Mouse (Mus musculus): ENCODE data around the gene Grin2c. TPM values are rescaled to one million over a fixed set of nuclear protein-coding genes. Genes with fewer than 3 reads are reported as not detected.

The Grin2c gene
- total and polyA plus RNA-seq, 3 experiments, result 2.3 to 13.8 (median 9.4) TPM

DNA sequence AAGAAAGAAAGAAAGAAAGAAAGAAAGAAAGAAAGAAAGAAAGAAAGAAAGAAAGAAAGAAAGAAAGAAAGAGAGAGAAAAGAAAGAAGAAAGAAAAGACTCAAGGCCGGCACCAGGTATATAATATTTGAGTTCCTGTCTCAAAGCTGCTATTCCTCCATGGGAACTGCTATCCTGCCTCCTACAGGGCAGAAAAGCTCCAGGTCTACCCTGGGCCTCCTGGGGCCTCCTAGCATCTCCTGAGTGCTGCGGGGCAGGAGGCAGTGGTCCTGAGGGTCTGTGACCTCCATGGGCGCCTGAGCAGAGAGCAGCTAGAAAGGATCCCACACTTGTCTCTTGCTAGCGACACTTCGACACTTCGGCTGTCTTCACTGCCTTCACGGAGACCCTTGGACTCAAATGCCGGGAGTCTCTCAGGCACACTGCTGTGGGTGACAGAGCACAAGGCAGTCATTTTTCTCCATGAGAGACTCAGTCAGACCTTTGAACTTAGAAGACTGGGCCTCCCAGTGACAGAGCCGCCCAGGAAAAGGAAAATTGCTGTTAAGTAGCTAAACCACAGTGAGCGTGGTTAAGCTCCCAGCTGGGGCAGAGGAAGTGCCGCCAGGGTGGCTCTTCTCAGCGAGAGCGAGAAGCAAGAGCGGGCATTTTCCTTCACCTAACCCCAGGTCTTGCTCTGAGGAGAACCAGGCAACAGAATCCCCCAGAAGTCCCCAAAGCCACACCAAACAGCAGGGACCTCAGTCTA lies 35.7 kb downstream of the Grin2c start:
- no peak for DNase-seq

DNA sequence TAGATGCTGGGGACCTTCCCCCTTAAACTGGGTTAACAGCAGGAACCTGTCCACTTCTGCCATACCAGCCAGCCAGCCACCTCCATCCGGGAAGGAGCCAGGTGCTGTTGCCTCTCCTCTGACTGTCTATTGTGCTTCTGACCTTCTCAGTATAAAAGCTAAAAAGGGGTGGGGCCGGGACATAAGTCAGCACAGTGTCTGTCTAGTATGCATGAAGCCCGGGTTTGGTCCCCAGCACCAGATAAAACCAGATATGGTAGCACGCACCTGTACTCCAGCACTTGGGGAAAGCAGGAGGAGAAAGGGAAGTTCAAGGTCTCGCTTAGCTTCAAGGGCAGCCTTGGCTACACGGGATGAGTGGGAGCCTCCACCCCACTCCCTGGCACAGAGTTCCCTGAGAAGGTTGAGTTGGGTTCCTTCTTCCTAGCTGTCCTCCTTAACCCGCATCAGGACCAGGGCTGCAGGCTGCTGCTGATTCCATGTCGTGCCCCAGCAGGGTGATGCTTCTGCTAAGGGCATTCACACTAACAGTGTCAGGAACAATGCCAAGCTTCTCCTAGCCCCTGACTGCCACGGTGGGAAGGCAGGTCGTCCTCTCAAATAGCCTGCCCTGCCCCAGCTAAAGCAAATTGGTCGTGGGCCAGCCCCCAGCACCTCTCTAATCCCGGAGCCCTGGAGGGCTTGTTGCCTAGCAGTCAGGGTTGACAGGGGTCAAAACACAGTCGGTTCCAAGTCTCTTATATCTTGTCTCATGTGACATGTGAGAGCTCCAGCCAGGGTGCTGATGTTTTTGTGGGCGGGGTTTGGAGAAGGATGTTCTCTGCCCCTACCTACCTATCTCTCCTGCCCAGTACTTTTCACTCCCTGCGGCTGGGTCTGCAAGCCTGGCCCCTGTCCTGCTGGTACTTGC lies 37.8 kb downstream of the Grin2c start:
- peak; percentile 19 for DNase-seq

DNA sequence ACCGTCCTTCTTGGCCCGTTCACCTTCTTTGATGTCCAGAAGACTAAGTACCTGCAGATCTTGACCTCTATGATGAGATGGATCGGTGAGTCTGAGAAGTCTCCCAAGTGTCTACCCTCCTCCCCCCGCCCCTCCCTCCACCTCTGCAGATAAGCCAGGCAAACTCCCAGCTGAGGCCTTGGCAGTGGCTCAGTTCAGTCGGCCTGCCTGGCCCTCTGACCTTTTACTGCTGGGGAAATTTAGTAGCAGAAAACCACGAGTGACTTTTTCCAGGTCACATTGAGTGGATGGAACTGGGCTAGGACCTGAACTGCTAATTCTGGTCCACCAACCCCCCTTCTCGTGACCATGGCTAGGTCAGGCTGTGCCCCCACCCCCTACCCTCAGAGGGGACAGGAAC lies 38.6 kb downstream of the Grin2c start:
- peak; percentile 45 for DNase-seq

GRCm38 (mm10) chr11:115227640-115228039 lies 39.4 kb downstream of the Grin2c start:
- DNase-seq, result no peak

- no peak for DNase-seq
These were observed 40.1 kb downstream of the Grin2c start for GRCm38 (mm10) chr11:115226811-115227491.

- no peak for DNase-seq
These were observed 41.7 kb downstream of the Grin2c start for GRCm38 (mm10) chr11:115225301-115225700.

DNA sequence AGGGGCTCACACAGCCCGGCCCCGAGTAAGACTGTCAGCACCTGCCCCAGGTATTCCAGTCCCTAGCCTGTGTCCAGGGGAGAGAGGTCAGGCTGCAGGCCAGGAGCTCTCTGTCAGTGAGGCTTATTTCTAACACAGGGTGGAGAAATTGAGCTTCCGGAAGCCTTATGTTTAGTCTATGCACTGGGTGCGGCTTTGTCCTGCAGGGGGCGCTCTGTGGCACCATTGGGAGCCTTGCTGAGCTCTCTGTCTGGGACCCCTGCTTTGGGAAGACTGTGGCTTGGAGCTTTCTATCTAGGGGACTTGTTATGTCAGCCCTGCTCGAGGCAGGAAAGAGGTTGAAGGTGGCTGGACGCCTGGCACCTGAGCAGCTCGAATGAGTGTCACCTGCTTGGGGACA lies 42.2 kb downstream of the Grin2c start:
- DNase-seq, result peak; percentile 52

DNA sequence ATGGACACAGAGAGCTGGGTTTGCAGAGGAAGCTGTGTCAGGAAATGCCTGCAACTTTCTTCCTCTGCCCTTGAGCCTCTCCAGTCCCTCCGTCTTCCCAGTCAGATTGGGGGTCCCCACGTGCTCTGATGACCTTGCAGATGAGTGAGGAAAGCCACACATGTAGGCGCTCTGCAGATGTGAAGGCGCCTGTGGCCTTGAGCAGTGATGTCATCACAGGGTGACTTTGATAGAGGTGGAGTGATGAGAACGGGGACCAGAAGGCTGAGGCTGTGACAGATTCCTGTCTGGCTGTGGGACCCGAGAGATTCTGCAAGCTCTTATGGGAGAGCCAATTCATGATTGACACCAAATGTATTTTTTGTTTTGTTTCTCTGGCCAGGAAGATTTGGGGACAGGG lies 43.2 kb downstream of the Grin2c start:
- DNase-seq, result peak; percentile 57

GRCm38 (mm10) chr11:115223451-115223850 lies 43.6 kb downstream of the Grin2c start:
- no peak for DNase-seq

DNA sequence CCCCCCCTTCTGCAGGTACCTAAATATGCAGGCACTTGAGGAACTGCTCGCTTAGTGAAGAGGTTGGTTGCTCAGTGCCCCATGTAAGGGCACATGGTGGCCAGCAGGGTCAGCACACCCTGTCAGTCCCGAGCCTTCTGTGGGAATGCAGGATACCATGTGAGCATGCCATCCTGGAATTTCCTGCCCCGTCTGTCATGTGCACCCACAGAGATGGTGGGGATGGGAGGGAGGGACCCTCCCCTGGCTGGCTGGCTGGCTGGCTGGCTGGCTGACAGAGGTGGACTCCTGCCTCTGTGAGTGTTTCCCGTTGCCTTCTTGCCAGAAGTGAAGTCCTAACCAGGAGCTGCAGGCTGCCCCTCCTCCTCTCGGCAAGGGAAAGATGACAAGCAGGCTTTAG lies 44.5 kb downstream of the Grin2c start:
- DNase-seq, result no peak

GRCm38 (mm10) chr11:115222077-115222476 lies 45.0 kb downstream of the Grin2c start:
- DNase-seq, result no peak

DNA sequence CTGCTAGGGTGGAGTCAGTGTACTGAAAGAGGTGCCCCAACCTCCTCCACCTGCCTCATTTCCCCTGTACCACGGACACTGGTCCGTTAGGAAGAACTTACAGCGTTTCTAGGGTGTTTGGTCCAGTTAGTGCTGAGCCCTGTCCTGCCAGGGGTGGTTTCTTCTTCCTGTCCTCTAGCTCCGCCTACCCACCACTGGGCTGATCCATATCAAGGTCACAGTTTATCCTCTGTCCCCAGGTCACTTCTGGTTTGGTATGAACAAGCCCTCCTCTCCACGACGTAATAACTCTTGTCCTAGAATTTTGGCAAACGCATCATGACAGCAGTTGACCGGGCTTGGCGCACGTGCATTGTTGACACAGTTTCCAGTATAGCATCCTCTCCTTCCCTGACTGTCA lies 47.4 kb downstream of the Grin2c start:
- DNase-seq, result no peak

- peak; percentile 63 for DNase-seq
These were observed 47.8 kb downstream of the Grin2c start for GRCm38 (mm10) chr11:115219263-115219662.

GRCm38 (mm10) chr11:115217439-115218410 lies 49.3 kb downstream of the Grin2c start:
- DNase-seq, result no peak

- no peak for DNase-seq
These were observed 51.9 kb downstream of the Grin2c start for GRCm38 (mm10) chr11:115215123-115215522.

- DNase-seq, result no peak
These were observed 54.9 kb downstream of the Grin2c start for GRCm38 (mm10) chr11:115212116-115212515.

GRCm38 (mm10) chr11:115209958-115210357 lies 57.1 kb downstream of the Grin2c start:
- no peak for DNase-seq

GRCm38 (mm10) chr11:115208776-115209732 lies 58.0 kb downstream of the Grin2c start:
- DNase-seq, result no peak

DNA sequence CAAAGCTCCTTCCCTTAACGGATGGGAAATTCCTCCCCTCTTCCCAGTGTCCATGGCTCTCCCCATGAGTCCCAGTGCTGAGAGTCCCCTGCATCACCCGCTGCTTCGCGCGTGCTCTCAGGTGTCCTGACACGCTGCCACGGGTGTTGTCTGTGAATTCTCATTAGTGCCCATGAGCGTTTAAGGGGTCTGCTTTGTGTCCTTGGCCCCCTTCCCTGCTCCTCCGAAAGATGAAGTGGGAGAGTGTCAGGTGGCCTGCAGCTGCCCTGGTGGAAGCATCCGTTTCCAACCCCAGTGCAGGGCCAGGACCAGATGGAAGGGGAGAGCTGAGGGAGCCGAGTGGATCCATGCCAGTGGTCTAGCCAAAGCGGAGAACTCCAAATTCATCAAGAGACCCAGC lies 58.9 kb downstream of the Grin2c start:
- DNase-seq, result no peak

DNA sequence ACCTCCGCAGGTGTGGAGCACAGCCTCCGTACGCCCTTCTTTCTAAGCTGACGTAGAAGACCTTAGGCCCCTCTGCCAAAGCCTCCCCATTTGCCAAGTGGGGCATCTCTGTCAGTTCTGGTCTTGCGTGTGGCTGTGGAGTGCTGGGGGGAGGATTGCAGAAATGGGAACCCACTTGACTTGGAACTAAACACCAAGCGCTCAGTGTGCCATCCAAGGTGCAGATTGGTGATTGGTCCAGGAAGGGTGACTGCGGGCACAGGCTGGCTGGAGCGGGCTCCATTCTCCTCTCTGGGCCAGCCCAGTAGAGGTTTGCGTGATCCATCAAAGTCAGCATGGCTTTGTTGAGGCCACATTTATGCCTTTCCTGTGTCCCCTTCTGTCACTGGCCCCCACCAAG lies 64.3 kb downstream of the Grin2c start:
- DNase-seq, result no peak

Data from adrenal gland, adult 2 months (tissue).